Mouse (Mus musculus) cerebellum, adult 8-10 months (tissue): ENCODE measurements around the gene Dffa.
"Not testable (repeated sequence)": the region's sequence is repeated elsewhere in the genome, so short reads cannot be mapped to it uniquely, and the experiment has no call there.

Experiments
- DNase-seq: peaks from one replicate; pipeline ENCODE4 v3.0.0; 2022

The Dffa gene

GRCm38 (mm10) chr4:149099369-149100017 is 4.5 kb upstream of the Dffa start, which contains the start of gene Pex14:
Gene Pex14, minus strand, starts transcription at chr4:149099876.
- peak; percentile 87 for DNase-seq

GRCm38 (mm10) chr4:149100449-149100848 is 3.5 kb upstream of the Dffa start:
- DNase-seq = not testable (repeated sequence)

GRCm38 (mm10) chr4:149101456-149101855 is 2.5 kb upstream of the Dffa start:
- no peak for DNase-seq

- not testable (repeated sequence) for DNase-seq
These were observed 16.1 kb downstream of the Dffa start for GRCm38 (mm10) chr4:149119978-149120562.

- DNase-seq = no peak
These were observed 19.5 kb downstream of the Dffa start for GRCm38 (mm10) chr4:149123432-149123831.

GRCm38 (mm10) chr4:149125341-149126114 is 21.6 kb downstream of the Dffa start:
- no peak for DNase-seq

GRCm38 (mm10) chr4:149126115-149126509 is 22.2 kb downstream of the Dffa start:
- DNase-seq = no peak

GRCm38 (mm10) chr4:149126663-149127062 is 22.7 kb downstream of the Dffa start, which contains the start of gene Cort:
Gene Cort, minus strand, starts transcription at chr4:149126763.
- DNase-seq = no peak

- no peak for DNase-seq
These were observed 24.5 kb downstream of the Dffa start for GRCm38 (mm10) chr4:149128467-149128866.

- DNase-seq = no peak
These were observed 27.2 kb downstream of the Dffa start for GRCm38 (mm10) chr4:149131021-149131752.

- DNase-seq = no peak
These were observed 28.0 kb downstream of the Dffa start for GRCm38 (mm10) chr4:149131789-149132565.

- no peak for DNase-seq
These were observed 29.4 kb downstream of the Dffa start for GRCm38 (mm10) chr4:149133395-149133794.

GRCm38 (mm10) chr4:149136116-149136850 is 32.3 kb downstream of the Dffa start:
- peak; percentile 24 for DNase-seq

GRCm38 (mm10) chr4:149136982-149137770 is 33.2 kb downstream of the Dffa start, which contains the start of gene Cenps:
Gene Cenps, minus strand, starts transcription at chr4:149137629.
- peak; percentile 93 for DNase-seq

GRCm38 (mm10) chr4:149138515-149138914 is 34.6 kb downstream of the Dffa start:
- DNase-seq = no peak

- no peak for DNase-seq
These were observed 39.6 kb downstream of the Dffa start for GRCm38 (mm10) chr4:149143594-149143993.

GRCm38 (mm10) chr4:149144459-149144858 is 40.5 kb downstream of the Dffa start:
- peak; percentile 81 for DNase-seq

GRCm38 (mm10) chr4:149145151-149145550 is 41.2 kb downstream of the Dffa start:
- DNase-seq = no peak

GRCm38 (mm10) chr4:149147528-149147927 is 43.6 kb downstream of the Dffa start:
- no peak for DNase-seq

GRCm38 (mm10) chr4:149148084-149148483 is 44.1 kb downstream of the Dffa start:
- DNase-seq = no peak

- DNase-seq = no peak
These were observed 45.2 kb downstream of the Dffa start for GRCm38 (mm10) chr4:149149196-149149595.
